Mouse (Mus musculus) 416B (cell line): ENCODE results near the gene Apobec4.
"Not testable (repeated sequence)": the region's sequence is repeated elsewhere in the genome, so short reads cannot be mapped to it uniquely, and the experiment has no call there.

Experiments used
- DNase-seq: peaks from one replicate; pipeline ENCODE4 v3.0.0; 2011; ENCODE audit warnings: low read depth

Apobec4 gene

GRCm38 (mm10) chr1:152766804-152767748 lies 16.7 kb downstream of the Apobec4 start:
- DNase-seq, result peak; percentile 60

DNA sequence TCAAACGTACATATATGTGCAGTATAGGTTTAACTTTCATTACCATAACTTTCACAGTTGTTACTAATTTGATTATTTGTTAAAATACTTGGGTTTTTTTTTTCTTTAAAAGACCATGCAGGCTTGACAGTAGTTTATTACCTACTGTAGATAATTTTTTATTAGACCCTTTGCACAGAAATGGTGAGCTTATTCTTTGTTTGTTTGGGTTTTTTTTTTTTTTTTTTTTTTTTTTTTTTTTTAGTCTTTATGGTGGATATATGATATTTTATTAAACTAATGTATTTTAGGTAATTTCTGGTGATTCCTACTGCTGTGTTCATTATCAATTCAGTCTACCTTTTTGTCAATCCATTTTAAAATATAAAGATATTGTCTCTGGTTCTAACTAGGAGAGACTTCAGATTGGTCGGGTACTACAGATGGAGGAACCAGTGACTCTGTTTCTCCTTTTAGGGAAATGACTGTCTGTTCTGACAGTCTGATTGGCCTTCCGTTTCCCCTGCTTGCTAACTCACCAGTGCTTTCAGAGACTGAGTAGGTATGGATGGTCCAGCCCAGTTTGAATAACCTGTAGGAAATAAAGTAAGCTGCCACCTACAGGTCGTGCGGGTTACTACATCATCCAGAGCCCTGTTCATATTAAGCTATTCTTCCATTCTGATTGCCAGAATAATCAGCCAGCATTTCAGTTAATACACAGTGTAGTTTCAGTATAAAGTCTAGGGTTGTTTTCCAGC lies 17.6 kb downstream of the Apobec4 start:
- peak; percentile 95 for DNase-seq

DNA sequence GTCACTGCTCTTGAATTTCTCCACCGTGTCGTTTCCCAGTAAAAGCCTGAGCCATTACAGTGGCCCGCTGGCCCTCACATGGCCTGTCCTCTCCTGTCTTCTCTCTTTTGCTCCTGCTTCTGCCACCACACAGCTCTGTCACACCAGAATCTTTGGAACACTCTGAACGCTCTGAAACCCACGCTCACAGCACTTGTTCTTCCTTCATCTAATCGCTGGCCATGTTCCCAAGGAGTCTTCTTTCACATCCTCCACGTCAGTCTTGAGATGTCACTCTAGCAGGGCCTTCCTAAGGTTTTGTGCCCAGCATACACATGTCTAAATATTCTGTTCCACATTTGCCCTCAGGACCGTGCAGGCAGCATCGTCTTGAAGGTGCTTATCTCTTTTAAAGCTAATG lies 20.7 kb downstream of the Apobec4 start:
- DNase-seq, result no peak

- DNase-seq, result peak; percentile 57
Measured at GRCm38 (mm10) chr1:152774601-152775000, 24.2 kb downstream of the Apobec4 start.

GRCm38 (mm10) chr1:152779071-152779737 lies 28.9 kb downstream of the Apobec4 start:
- DNase-seq, result peak; percentile 77

GRCm38 (mm10) chr1:152784620-152785019 lies 34.3 kb downstream of the Apobec4 start:
- no peak for DNase-seq

- not testable (repeated sequence) for DNase-seq
Measured at GRCm38 (mm10) chr1:152785446-152785845, 35.1 kb downstream of the Apobec4 start.

DNA sequence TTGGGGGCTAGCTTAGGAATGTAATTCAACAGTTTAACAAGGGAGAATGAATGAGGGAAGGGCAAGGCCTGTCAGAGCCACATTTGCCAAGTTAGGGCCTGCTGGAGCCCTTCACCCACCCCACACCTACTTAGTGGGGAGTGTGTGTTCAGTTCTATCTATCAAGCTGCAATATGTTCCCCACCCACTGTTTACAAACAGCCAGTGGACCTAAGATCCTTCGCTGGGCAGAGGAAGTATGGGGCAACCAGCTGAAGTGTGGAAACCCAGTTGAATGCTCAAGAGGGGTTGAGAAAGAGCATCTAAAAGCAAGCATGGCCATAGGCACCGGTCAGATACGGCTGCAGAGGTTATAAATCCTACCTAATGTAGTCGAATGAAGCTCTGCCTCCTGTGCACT lies 36.6 kb downstream of the Apobec4 start:
- DNase-seq, result peak; percentile 67

- DNase-seq, result no peak
Measured at GRCm38 (mm10) chr1:152788121-152788660, 37.8 kb downstream of the Apobec4 start.

DNA sequence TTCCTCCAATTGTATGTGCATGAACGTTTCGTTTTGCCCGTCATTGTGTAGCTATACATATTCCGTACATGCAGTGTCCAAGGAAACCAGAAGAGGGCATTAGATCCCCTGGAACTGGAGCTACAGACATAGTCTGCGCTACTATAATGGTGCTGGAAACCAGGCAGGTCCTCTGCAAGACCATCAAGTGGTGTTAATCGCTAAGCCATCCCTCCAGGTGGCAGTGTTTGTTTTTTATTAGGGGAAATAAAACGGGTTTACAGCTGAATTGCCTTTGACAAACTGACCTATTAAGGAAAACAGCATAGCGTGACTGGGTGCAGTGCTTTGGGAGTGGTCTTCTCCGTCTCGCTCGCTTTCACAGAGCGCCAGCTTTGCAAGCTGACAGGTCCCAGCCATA lies 39.9 kb downstream of the Apobec4 start:
- DNase-seq, result peak; percentile 93

DNA sequence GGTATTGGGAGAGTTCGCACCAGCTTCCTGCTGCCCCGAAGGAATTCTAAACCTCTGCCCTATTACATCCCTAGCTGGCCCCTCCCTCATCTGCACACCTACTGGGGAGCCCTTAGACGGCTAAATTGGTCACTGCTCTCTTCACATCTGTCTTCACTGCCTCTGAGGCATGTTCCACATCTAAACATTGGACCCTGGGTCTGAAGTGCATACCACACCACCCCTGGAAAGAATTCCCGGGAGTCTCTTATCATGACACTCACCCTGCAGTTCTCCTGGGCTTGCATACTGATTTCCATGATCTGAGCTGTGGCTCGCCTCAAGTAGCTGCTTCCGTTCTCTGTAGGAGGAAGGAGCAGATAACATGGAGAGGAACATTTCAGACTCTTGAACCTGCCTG lies 40.5 kb downstream of the Apobec4 start:
- DNase-seq, result no peak

GRCm38 (mm10) chr1:152791269-152791668 lies 40.9 kb downstream of the Apobec4 start:
- no peak for DNase-seq

DNA sequence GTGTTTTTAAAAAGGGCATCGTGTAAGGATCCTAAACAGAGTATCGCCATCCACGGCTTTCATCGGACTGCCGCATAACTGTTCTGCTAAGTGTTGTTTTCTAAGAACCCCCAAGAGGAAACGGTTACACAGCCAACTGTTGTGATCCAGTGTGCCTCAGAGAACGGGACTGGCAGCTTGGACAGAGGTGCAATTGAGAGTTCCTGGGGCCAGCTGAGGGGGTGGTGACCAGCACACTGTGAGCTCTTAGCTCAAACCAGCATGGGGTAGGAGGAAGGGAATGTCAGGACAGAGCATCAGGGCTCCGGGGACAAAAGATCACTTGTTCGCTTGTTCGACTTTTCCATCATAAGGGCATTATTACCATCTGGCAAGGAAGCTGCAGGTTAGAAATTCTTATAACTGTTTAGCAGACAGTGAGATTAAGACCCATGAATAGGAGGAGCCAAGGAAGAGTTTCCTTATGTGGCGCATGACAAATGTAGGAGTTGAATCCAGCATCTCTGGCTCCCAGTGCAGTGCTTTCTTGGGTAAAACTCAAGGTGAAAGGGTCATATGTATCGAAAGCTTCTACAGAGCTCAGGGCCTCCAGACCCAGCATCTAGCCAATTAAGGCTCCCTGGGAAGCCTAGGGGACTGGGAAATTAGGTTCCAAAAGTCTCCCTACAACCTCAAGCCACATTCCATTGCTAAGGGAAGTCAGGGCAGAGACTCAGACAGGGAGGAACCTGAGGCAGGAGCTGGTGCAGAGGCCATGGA lies 42.6 kb downstream of the Apobec4 start:
- no peak for DNase-seq

DNA sequence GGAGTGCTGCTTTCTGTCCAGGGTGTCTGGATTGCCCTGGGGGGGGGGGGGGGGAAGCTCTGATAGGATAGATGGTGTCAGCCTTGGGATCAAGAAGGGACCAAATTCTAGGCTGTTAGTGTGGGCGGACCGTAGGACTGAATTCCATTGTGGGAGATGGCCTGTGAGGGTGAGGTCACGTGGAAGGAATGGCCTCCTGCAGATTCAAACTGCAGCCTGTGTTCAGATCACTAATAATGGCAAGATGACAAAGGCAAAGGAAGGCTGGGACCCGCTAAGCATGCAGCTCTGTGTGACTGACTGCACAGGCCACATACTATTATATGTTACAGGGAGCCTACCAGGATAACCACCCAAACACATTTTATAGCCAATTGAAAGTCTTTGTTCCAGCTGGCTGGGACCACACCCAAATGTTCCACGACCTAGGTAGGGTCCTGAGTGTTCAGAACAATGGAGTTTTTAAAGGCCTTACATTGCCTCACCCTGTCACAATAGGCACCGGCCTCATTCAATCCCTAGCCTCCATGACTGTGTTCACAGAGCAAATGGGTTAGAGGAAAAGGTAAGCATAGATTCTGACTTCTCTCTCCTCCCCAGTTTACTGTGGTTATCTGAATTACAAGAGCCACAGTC lies 43.3 kb downstream of the Apobec4 start:
- no peak for DNase-seq

DNA sequence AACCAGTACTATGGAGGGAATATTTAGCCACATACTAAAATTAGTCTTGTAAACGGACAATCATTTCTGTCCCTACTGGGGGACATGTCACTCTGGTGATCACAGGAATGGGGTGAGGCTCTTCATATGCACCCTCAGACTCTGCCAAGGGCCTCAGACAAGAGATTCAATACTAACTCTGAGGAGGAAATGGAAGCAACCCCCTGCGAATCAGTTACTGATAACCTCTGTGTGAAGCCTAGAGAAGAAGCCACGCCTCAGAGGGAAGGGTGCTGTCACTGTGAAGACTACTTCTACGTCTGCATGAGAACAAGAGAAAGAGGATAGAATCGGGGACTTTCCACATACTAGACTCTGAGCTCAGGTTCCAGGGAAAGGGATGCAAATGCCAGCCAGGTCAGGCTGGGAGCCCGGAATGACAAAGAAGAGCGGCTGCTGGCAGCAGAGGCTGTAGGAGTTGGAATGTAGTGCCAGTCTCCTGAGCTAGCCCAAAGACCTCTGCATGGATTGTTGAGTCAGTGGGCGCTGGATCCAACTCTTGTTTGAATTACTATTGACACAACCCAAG lies 45.4 kb downstream of the Apobec4 start:
- no peak for DNase-seq

DNA sequence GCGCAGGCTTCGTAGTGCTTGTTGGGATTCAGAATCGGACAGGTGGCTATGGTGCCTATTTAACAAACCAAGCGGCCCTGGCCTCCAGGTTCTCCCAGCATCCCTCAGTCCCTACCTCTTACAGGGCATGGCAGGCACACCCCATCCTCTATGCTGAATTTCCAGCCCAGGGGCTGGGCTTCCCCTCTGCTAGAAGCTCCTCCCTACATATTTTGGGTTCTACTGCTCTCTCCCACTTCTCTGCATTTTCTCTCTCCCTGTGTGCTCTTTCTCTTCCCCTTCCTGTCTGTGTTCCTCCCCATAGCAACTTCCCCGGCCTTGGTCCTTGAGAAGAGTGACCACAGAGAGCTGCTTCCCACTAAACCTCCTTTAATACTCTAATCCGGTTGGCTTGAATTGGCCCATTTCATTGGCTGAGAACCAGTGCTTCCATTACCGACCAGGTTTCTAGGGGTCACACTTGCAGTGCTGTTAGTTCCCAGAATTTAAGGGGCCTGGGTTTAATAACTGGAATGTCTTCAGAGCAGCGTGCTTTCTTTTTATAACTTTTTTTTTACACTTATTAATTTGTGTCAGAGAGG lies 46.4 kb downstream of the Apobec4 start:
- DNase-seq, result no peak

- DNase-seq, result peak; percentile 93
Measured at GRCm38 (mm10) chr1:152798125-152798524, 47.8 kb downstream of the Apobec4 start.

GRCm38 (mm10) chr1:152799897-152800296 lies 49.5 kb downstream of the Apobec4 start, which contains the start of gene Ncf2:
TSS of gene Ncf2 (plus strand) at chr1:152800194.
- peak; percentile 50 for DNase-seq

DNA sequence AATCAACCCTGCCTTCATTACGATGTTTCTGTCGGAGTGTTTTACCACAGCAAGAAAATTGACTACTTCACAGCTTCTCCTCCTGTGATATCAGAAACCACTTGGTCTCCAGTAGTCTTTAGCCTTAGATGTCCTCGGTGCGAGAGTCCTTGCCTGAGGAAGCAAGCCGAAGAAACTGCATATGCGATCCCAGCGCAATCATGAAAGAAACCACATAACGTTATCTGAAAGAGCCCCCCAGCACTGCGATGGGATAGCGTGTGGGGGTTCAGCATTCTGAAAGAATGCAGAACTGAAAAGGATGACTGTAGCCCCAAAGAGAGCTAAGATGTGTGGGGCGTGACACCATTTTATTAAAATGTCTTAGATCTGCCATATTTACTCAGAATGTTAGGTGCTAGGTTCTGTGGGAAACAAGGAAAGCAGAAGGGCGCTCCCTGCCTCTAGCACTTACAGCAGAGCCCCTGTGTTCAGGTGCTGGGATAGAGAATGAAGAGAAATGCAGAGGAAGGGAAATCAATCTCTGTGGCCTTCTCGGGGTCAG lies 50.4 kb downstream of the Apobec4 start:
- DNase-seq, result no peak

- no peak for DNase-seq
Measured at GRCm38 (mm10) chr1:152804907-152805306, 54.6 kb downstream of the Apobec4 start.
